Mouse (Mus musculus) spleen, adult 2 months (tissue): ENCODE data around the gene Gm47791.

ENCODE experiments used
- CTCF ChIP-seq: fragments of 200-500 bp; IDR thresholded peaks from 2 replicates; pipeline ENCODE4 v1.5.1; 2011; ENCODE audit warnings: mild to moderate bottlenecking, inconsistent platforms; ENCODE audit not compliant: insufficient read depth, insufficient read length, insufficient replicate concordance; ENCODE audit errors: extremely low read depth
- POLR2A ChIP-seq: fragments of 200-500 bp; IDR thresholded peaks from 2 replicates; pipeline ENCODE4 v1.6.1; 2011; ENCODE audit warnings: low read depth, low read length, inconsistent platforms

GRCm38 (mm10) chr1:82795211-82795610 lies 24.2 kb upstream of the Gm47791 start:
- TF ChIP-seq CTCF (no peak), POLR2A (no peak)
